Mouse (Mus musculus) T-helper 1 cell (primary cell): Measurements from ENCODE around the gene Gm20822.
"Not testable (repeated sequence)": the region's sequence is repeated elsewhere in the genome, so short reads cannot be mapped to it uniquely, and the experiment has no call there.

Experiments used
- in situ Hi-C: fragments of 300-600 bp; cut with MboI, MseI; formaldehyde crosslinking; loops from one replicate; pipeline ENCODE4 v1.15.1; 2025; ENCODE audit warnings: high pct_unique_total_duplicates

Gm20822 gene

GRCm38 (mm10) chrY:15884671-15885070, at the start of gene Gm20822:
TSS of gene Gm20822 (minus strand) at chrY:15884771.
- in situ Hi-C loops = not testable (repeated sequence)
